Mouse (Mus musculus): Measurements from ENCODE around the gene Cyp3a11. TPM values are rescaled to one million over a fixed set of nuclear protein-coding genes. Genes with fewer than 3 reads are reported as not detected.
"Not testable (repeated sequence)": the region's sequence is repeated elsewhere in the genome, so short reads cannot be mapped to it uniquely, and the experiment has no call there.

Gene Cyp3a11
- polyA plus RNA-seq, 1 experiment from 2014 or later: 0.17 TPM

GRCm38 (mm10) chr5:145867433-145867832 is 12.3 kb downstream of the Cyp3a11 start:
- not testable (repeated sequence) for H3K27ac ChIP-seq (ENCODE audit: low read length); H3K9ac ChIP-seq (ENCODE audit: low read length); H3K4me3 ChIP-seq (ENCODE audit: low read length); H3K36me3 ChIP-seq (ENCODE audit: control insufficient read depth, insufficient read depth); H3K4me1 ChIP-seq (ENCODE audit: control insufficient read depth, insufficient read depth, low read length); H3K27me3 ChIP-seq (ENCODE audit: control insufficient read depth, insufficient read depth, low read length); ATAC-seq (replicated peaks; ENCODE audit: extremely low read depth, insufficient read depth, low FRiP score); H3K4me2 ChIP-seq (ENCODE audit: low read depth, low read length)
- peaks cover 11% of the 10 kb centered on the region; the same call in 1 of the 2 replicates for H3K9me3 ChIP-seq (replicated peaks; ENCODE audit: control insufficient read depth, low read length)

- not testable (repeated sequence) for H3K27me3 ChIP-seq (ENCODE audit: control insufficient read depth, insufficient read depth, low read length); ATAC-seq (replicated peaks; ENCODE audit: extremely low read depth, insufficient read depth, low FRiP score); H3K4me3 ChIP-seq (ENCODE audit: low read length); H3K9me3 ChIP-seq (replicated peaks; ENCODE audit: control insufficient read depth, low read length); H3K4me1 ChIP-seq (ENCODE audit: control insufficient read depth, insufficient read depth, low read length); H3K9ac ChIP-seq (ENCODE audit: low read length); H3K36me3 ChIP-seq (ENCODE audit: control insufficient read depth, insufficient read depth); H3K4me2 ChIP-seq (ENCODE audit: low read depth, low read length); H3K27ac ChIP-seq (ENCODE audit: low read length)
- 59% methylated on average over 2 of the region's 2 CpGs for whole genome bisulfite sequencing
Measured at GRCm38 (mm10) chr5:145805796-145806195, 74.0 kb downstream of the Cyp3a11 start, which contains the start of gene Cyp3a44. Cyp3a44 (minus strand) TSS chr5:145805874.

Other genes starting within 250 kb of the Cyp3a11 start
- gene Cyp3a41a, start 159.8 kb downstream of the Cyp3a11 start, polyA plus RNA-seq (2015; fragmentation: Nextera tagmentation; extraction: Ambion mirVana): not detected in 2 replicates
- gene Cyp3a44, start 74.1 kb downstream of the Cyp3a11 start, polyA plus RNA-seq (2015; fragmentation: Nextera tagmentation; extraction: Ambion mirVana): not detected in 2 replicates
- 0.16 TPM in 1 of 2 replicates, not detected in the other for gene Cyp3a25, start 129.7 kb upstream of the Cyp3a11 start, polyA plus RNA-seq (2015; fragmentation: Nextera tagmentation; extraction: Ambion mirVana)
- gene Cyp3a59, start 199.3 kb upstream of the Cyp3a11 start, polyA plus RNA-seq (2015; fragmentation: Nextera tagmentation; extraction: Ambion mirVana): not detected in 2 replicates

Data from heart, embryonic 16.5 days (tissue).